Mouse (Mus musculus): ENCODE measurements around the gene Srsf9. TPM values are rescaled to one million over a fixed set of nuclear protein-coding genes. Genes with fewer than 3 reads are reported as not detected.

The Srsf9 gene
- polyA plus RNA-seq, 1 experiment from 2014 or later, result 92.1 TPM

DNA sequence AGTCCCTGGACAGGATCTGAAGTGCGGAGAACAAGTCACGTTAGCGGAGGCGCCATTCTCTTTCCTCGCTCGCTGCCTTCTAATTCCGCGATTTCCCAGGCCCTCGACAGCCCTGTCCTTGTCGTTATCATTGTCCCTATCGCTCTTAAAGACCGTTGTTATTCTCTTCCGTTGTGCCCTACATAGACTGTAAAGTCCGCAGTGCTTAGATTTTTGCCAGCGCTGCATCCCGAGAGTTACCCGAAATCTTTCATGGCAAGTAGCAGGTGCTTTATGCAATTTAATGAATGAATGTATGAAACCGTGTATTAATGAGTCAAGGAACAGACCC, 22.2 kb downstream of the Srsf9 start:
- H3K9ac ChIP-seq, result peak overlapping the region; percentile 59

DNA sequence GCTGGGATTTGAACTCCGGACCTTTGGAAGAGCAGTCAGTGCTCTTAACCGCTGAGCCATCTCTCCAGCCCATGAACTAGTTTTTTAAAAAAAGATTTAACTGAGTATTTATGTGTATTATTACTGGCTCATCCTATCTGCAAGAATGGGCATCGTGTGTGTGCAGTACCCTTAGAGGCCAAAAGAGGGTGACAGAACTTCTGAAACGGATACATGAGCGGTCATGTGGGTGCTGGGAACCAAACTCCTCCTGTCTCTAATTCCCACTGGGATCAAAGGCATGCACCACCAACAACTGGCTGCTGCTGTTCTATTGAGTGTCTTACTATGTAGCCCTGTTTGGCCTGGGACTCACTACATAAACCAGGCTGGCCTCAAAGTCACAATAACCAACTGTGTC, 24.4 kb downstream of the Srsf9 start:
- Histone ChIP-seq H3K36me3 (replicated peaks) (peaks cover 7% of the 10 kb centered on the region), H3K27ac (replicated peaks) (no peak overlapping the region), H3K4me3 (replicated peaks) (no peak overlapping the region), H3K9ac (no peak overlapping the region), H3K4me2 (no peak overlapping the region), H3K27me3 (peaks cover 11% of the 10 kb centered on the region; the same call in 1 of the 2 replicates), H3K9me3 (replicated peaks) (no peaks in the 10 kb centered on the region), H3K4me1 (replicated peaks) (peaks cover 25% of the 10 kb centered on the region)
- ATAC-seq (ENCODE audit: insufficient read depth), result no peak
- 65% methylated on average over 5 of the region's 5 CpGs for WGBS (ENCODE audit: insufficient replicate concordance)

More for the DNA sequence above, 22.2 kb downstream of the Srsf9 start:
- peak overlapping the region; percentile 96 for H3K4me3 ChIP-seq (replicated peaks)
- H3K4me1 ChIP-seq (replicated peaks), result peaks cover 33% of the 10 kb centered on the region
- H3K36me3 ChIP-seq (replicated peaks), result peaks cover 29% of the 10 kb centered on the region
- peak; percentile 58 for ATAC-seq (ENCODE audit: insufficient read depth)
- H3K4me2 ChIP-seq, result peak overlapping the region; percentile 78
- under 1% methylated on average over 18 of the region's 18 CpGs for WGBS (ENCODE audit: insufficient replicate concordance)
- H3K27me3 ChIP-seq, result no peaks in the 10 kb centered on the region
- peak overlapping the region; percentile 81 for H3K27ac ChIP-seq (replicated peaks)
- no peaks in the 10 kb centered on the region for H3K9me3 ChIP-seq (replicated peaks)

GRCm38 (mm10) chr5:115355070-115355469, 28.1 kb downstream of the Srsf9 start:
- Histone ChIP-seq H3K4me1 (replicated peaks) (no peaks in the 10 kb centered on the region), H3K9me3 (replicated peaks) (no peaks in the 10 kb centered on the region), H3K27me3 (peaks cover 17% of the 10 kb centered on the region; the same call in 1 of the 2 replicates), H3K36me3 (replicated peaks) (no peaks in the 10 kb centered on the region), H3K27ac (replicated peaks) (no peak overlapping the region), H3K9ac (no peak overlapping the region), H3K4me2 (no peak overlapping the region), H3K4me3 (replicated peaks) (no peak overlapping the region)
- ATAC-seq (ENCODE audit: insufficient read depth), result no peak
- 46% methylated on average over 13 of the region's 13 CpGs for WGBS (ENCODE audit: insufficient replicate concordance)

DNA sequence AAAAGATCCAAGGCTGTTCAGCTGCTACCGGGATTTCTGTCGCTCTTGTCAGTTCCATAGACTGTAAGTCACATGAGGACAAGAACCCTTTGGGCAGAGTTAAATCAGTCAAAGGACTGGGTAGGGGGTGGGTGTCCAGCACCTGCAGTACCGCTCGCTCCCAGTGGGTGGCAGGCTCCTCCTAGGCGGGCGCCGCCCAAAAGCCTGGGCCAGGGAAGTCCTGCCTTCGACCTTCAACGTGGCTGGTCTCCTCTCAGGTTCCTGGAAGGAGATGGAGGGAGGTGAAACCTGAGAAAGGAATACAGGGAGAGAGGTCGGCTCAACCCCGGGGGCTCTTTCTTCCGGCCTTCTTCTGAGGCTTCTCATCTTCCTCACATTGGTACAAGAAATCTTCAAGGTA, 31.9 kb downstream of the Srsf9 start:
- H3K9me3 ChIP-seq (replicated peaks), result no peaks in the 10 kb centered on the region
- H3K36me3 ChIP-seq (replicated peaks), result no peaks in the 10 kb centered on the region
- no peak overlapping the region for H3K27ac ChIP-seq (replicated peaks)
- H3K4me3 ChIP-seq (replicated peaks), result no peak overlapping the region
- H3K4me1 ChIP-seq (replicated peaks), result no peaks in the 10 kb centered on the region
- H3K9ac ChIP-seq, result no peak overlapping the region
- WGBS (ENCODE audit: insufficient replicate concordance), result 3% methylated on average over 12 of the region's 12 CpGs
- no peak overlapping the region for H3K4me2 ChIP-seq
- H3K27me3 ChIP-seq, result peaks cover 40% of the 10 kb centered on the region
- no peak for ATAC-seq (ENCODE audit: insufficient read depth)

DNA sequence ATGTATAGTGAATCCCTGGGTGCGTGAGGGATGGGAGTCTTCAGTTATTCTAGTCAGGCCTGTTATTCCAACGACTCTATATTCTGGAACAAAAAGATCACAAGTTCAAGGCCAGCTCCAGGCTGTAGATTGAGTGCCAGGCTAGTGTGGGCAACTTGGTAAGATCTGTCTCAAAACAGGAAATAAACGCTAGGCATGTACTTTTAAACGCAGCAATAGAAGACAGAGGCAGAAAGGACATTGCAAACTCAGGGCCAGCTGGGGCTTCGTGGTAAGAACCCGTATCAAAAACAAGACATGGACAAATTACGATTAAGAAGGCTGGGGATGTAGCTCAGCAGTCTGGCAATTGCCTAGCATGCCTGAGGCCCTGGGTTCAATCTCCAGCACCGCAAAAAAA, 32.5 kb downstream of the Srsf9 start:
- no peak overlapping the region for H3K4me3 ChIP-seq (replicated peaks)
- no peak overlapping the region for H3K27ac ChIP-seq (replicated peaks)
- H3K36me3 ChIP-seq (replicated peaks), result no peaks in the 10 kb centered on the region
- no peaks in the 10 kb centered on the region for H3K4me1 ChIP-seq (replicated peaks)
- no peak overlapping the region for H3K9ac ChIP-seq
- H3K9me3 ChIP-seq (replicated peaks), result no peaks in the 10 kb centered on the region
- 58% methylated on average over 8 of the region's 8 CpGs for WGBS (ENCODE audit: insufficient replicate concordance)
- no peak overlapping the region for H3K4me2 ChIP-seq
- H3K27me3 ChIP-seq, result peaks cover 46% of the 10 kb centered on the region
- no peak for ATAC-seq (ENCODE audit: insufficient read depth)

DNA sequence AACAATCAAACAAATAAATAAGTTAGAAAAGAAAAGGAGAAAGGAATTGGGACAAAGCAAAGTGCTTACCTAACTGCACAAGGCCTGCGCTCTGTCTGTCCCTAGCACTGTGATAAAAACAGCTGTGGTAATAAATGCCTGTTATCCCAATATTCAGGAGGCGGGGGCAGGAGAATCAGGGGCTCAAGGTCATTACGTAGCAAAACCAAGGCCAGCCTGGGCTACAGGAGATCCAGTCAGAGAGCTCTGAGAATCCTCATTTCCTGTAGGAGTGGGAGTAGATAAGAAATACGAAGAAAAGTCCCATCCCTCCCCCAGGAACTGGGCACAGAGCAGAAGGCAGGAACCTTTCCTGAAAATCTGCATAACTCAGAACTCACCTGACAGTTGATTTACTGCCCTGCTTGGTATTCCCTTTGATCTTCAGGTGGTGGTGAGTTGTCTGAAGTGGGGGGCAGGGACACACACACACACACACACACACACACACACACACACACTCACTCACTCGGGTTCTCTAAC, 32.9 kb downstream of the Srsf9 start:
- no peak overlapping the region for H3K27ac ChIP-seq (replicated peaks)
- H3K4me2 ChIP-seq, result no peak overlapping the region
- no peak overlapping the region for H3K9ac ChIP-seq
- no peak for ATAC-seq (ENCODE audit: insufficient read depth)
- H3K9me3 ChIP-seq (replicated peaks), result no peaks in the 10 kb centered on the region
- no peaks in the 10 kb centered on the region for H3K36me3 ChIP-seq (replicated peaks)
- H3K4me1 ChIP-seq (replicated peaks), result no peaks in the 10 kb centered on the region
- WGBS (ENCODE audit: insufficient replicate concordance), result 45% methylated on average over 5 of the region's 5 CpGs
- no peak overlapping the region for H3K4me3 ChIP-seq (replicated peaks)
- H3K27me3 ChIP-seq, result peaks cover 46% of the 10 kb centered on the region

- Histone ChIP-seq H3K4me2 (no peak overlapping the region), H3K9ac (no peak overlapping the region), H3K27me3 (peaks cover 40% of the 10 kb centered on the region), H3K36me3 (replicated peaks) (no peaks in the 10 kb centered on the region), H3K9me3 (replicated peaks) (no peaks in the 10 kb centered on the region), H3K4me1 (replicated peaks) (no peaks in the 10 kb centered on the region), H3K4me3 (replicated peaks) (no peak overlapping the region), H3K27ac (replicated peaks) (no peak overlapping the region)
- 29% methylated on average over 7 of the region's 7 CpGs for WGBS (ENCODE audit: insufficient replicate concordance)
- ATAC-seq (ENCODE audit: insufficient read depth), result no peak
These were observed 35.2 kb downstream of the Srsf9 start for GRCm38 (mm10) chr5:115362216-115362615.

- H3K36me3 ChIP-seq (replicated peaks), result no peaks in the 10 kb centered on the region
- WGBS (ENCODE audit: insufficient replicate concordance), result 22% methylated on average over 19 of the region's 19 CpGs
- no peaks in the 10 kb centered on the region for H3K9me3 ChIP-seq (replicated peaks)
- H3K4me2 ChIP-seq, result no peak overlapping the region
- H3K27me3 ChIP-seq, result peaks cover 40% of the 10 kb centered on the region
- ATAC-seq (ENCODE audit: insufficient read depth), result no peak
- no peak overlapping the region for H3K4me3 ChIP-seq (replicated peaks)
- H3K9ac ChIP-seq, result no peak overlapping the region
- no peaks in the 10 kb centered on the region for H3K4me1 ChIP-seq (replicated peaks)
- no peak overlapping the region for H3K27ac ChIP-seq (replicated peaks)
These were observed 36.1 kb downstream of the Srsf9 start for GRCm38 (mm10) chr5:115362819-115363714.

GRCm38 (mm10) chr5:115364782-115365181, 37.8 kb downstream of the Srsf9 start:
- H3K27ac ChIP-seq (replicated peaks), result no peak overlapping the region

DNA sequence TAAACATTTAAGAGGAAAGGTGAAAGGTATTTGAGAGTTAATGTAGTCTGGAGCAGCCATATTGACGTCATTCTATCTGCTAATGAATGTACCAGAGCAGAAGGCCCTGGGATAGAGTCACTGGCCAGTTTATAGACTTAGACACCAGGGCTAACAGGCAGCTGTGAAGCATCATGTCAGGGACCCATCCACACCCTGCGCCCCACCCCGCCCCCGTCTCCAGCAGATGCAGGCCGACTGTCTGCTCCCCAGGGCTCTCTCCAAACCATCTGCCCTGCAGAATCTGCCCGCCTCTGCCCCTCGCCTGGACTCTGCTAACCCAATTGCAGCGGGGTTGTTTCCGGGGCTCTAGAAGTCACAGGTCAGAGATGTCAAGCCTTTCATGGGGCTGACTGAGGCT, 44.8 kb downstream of the Srsf9 start:
- Histone ChIP-seq H3K27me3 (peaks cover 51% of the 10 kb centered on the region), H3K4me1 (replicated peaks) (no peaks in the 10 kb centered on the region), H3K27ac (replicated peaks) (no peak overlapping the region), H3K9ac (no peak overlapping the region), H3K36me3 (replicated peaks) (no peaks in the 10 kb centered on the region), H3K4me3 (replicated peaks) (no peak overlapping the region), H3K4me2 (no peak overlapping the region), H3K9me3 (replicated peaks) (no peaks in the 10 kb centered on the region)
- WGBS (ENCODE audit: insufficient replicate concordance), result 37% methylated on average over 9 of the region's 9 CpGs
- ATAC-seq (ENCODE audit: insufficient read depth), result no peak

More at GRCm38 (mm10) chr5:115364782-115365181, 37.8 kb downstream of the Srsf9 start:
- 64% methylated on average over 4 of the region's 4 CpGs for WGBS (ENCODE audit: insufficient replicate concordance)
- no peak overlapping the region for H3K4me3 ChIP-seq (replicated peaks)
- ATAC-seq (ENCODE audit: insufficient read depth), result no peak
- no peaks in the 10 kb centered on the region for H3K36me3 ChIP-seq (replicated peaks)
- H3K4me2 ChIP-seq, result no peak overlapping the region
- peaks cover 34% of the 10 kb centered on the region for H3K27me3 ChIP-seq
- no peaks in the 10 kb centered on the region for H3K9me3 ChIP-seq (replicated peaks)
- no peaks in the 10 kb centered on the region for H3K4me1 ChIP-seq (replicated peaks)
- H3K9ac ChIP-seq, result no peak overlapping the region

DNA sequence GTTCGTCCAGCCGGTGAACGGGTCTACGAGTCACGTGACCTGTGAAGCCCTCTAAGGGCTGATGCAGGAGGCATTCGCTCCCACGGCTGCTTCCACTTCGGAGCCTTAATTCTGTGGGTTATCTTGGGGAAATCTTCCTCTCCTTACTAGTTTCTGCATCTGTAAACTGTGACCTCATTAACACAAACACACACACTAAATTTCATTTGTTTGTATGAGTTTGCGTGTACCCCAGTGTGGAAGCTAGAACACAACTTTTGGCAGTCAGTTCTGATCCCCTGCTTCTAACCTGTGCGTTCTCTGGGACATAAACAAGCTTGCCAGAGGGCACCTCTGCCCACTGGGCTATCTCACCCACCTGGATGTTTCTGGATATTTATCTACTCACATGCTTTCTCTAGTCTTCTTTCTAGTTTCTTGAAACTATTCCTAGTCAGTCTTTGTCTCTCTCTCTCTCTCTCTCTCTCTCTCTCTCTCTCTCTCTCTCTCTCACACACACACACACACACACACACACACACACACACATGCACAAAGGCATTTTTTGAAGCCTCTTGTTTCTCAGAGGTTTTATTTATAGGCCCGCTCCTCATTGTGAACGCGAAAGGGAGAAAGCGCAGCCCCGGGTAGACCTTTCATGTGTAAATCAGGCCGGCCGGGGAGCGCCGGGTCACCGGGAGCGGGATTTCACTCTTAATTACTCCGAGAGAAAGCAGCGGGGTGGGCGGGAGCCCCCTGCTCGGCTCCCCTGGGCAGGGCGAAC, 46.6 kb downstream of the Srsf9 start:
- H3K27ac ChIP-seq (replicated peaks), result no peak overlapping the region
- no peaks in the 10 kb centered on the region for H3K36me3 ChIP-seq (replicated peaks)
- H3K4me1 ChIP-seq (replicated peaks), result no peaks in the 10 kb centered on the region
- H3K4me3 ChIP-seq (replicated peaks), result no peak overlapping the region
- H3K9ac ChIP-seq, result no peak overlapping the region
- no peaks in the 10 kb centered on the region for H3K9me3 ChIP-seq (replicated peaks)
- 21% methylated on average over 26 of the region's 26 CpGs for WGBS (ENCODE audit: insufficient replicate concordance)
- no peak overlapping the region for H3K4me2 ChIP-seq
- ATAC-seq (ENCODE audit: insufficient read depth), result no peak
- peaks cover 51% of the 10 kb centered on the region for H3K27me3 ChIP-seq
